10 mouse cellular contexts compared by ENCODE assay signal in genomic region chr7:46716897-46717296, GRCm38 (mm10). TPM values are rescaled to one million over a fixed set of nuclear protein-coding genes. Genes with fewer than 3 reads are reported as not detected.
DNase-seq lines count a peak whose midpoint lies in the region; ATAC-seq and TF ChIP-seq lines count a peak whose summit lies in the region.
"Had no signal": no experiment of that assay in that cellular context is flagged by ENCODE, and none has a peak within 500 bp of the region (broad histone marks: within the 10 kb centered on the region; RNA-seq: fewer than 3 reads in every experiment).

No protein-coding gene starts in this region.

- peak; percentile 20 for DNase-seq in gastrocnemius, postnatal 14 days
- DNase-seq in gastrocnemius, postnatal 25 days = no peak
- peak; percentile 4 for DNase-seq in Muller cell, postnatal 12 days (ENCODE audit: inconsistent ontology term)
- peak; percentile 49 to 65 for DNase-seq in cerebellum, adult 2 months
- DNase-seq in lung, adult 2 months = peak; percentile 20
- no peak for DNase-seq in yolk sac, embryonic 10.5 days (ENCODE audit: low spot score)
- DNase-seq: spleen, adult 18-20 months had no signal

- H3K4me1 ChIP-seq in cerebellum, adult 2 months (ENCODE audit: control insufficient read depth, insufficient read depth, low read length) = peaks cover 47% of the 10 kb centered on the region
- H3K4me1 ChIP-seq in lung, adult 2 months (ENCODE audit: control insufficient read depth, insufficient read depth, low read length) = peaks cover 13% of the 10 kb centered on the region
- H3K4me1 ChIP-seq: limb, embryonic 15.5 days had no signal

- H3K27me3 ChIP-seq in cerebellum, adult 2 months (ENCODE audit: control insufficient read depth, insufficient read depth, low read length) = no peaks in the 10 kb centered on the region

- WGBS in cerebellum, adult 2 months = 29% methylated on average over 5 of the region's 5 CpGs
- 6% methylated on average over 5 of the region's 5 CpGs for WGBS in lung, adult 2 months

- no peak for TF ChIP-seq POLR2A in cerebellum, adult 2 months (IDR thresholded peaks at IDR 0.05; ENCODE audit: borderline replicate concordance, insufficient read depth, low read length)
- no peak for TF ChIP-seq POLR2A in lung, adult 2 months (IDR thresholded peaks at IDR 0.05; ENCODE audit: borderline replicate concordance, extremely low read depth, low read depth, low read length)

- peak overlapping the region; percentile 68 for H3K27ac ChIP-seq in cerebellum, adult 2 months (ENCODE audit: insufficient read depth, low read length)
- H3K27ac ChIP-seq: limb, embryonic 15.5 days had no signal

- TF ChIP-seq CTCF in cerebellum, adult 2 months (IDR thresholded peaks at IDR 0.05; ENCODE audit: borderline replicate concordance, insufficient read depth, low read depth, low read length) = no peak
- no peak for TF ChIP-seq CTCF in lung, adult 2 months (IDR thresholded peaks at IDR 0.05; ENCODE audit: insufficient read depth, low read length)

- intact Hi-C loops in gastrocnemius, postnatal 14 days (cut with DNase I; ENCODE audit: low total_unique reads) = loop anchor here (10.0 kb wide), 1 partner anchor 72 kb away; no protein-coding TSS in a partner anchor

- H3K4me3 ChIP-seq in cerebellum, adult 2 months (replicated peaks; ENCODE audit: insufficient read depth, low read depth, low read length) = no peak overlapping the region
- no peak overlapping the region for H3K4me3 ChIP-seq in lung, adult 2 months (replicated peaks; ENCODE audit: extremely low read depth, low read depth, low read length)
- H3K4me3 ChIP-seq: limb, embryonic 15.5 days had no signal

- ATAC-seq in activated CD4-positive, CD25-positive, alpha-beta regulatory T cell, adult 4 months = no peak
- ATAC-seq in inflammation-experienced regulatory T-cells, adult 6 months = no peak

RNA-seq across cellular contexts. Expression of gene Saa3, which starts 1.4 kb away (rescaled TPM):
- not detected for total RNA-seq in gastrocnemius, postnatal 14 days (2021)
- not detected for total RNA-seq in gastrocnemius, postnatal 25 days (2021)
- polyA plus RNA-seq in cerebellum, adult 2 months (2012; rRNA removed) = not detected in 2 replicates
- 0.97 and 1.4 TPM in 2 replicates for polyA plus RNA-seq in lung, adult 2 months (2012; rRNA removed)
- not detected for polyA plus RNA-seq in activated CD4-positive, CD25-positive, alpha-beta regulatory T cell, adult 4 months (2017; shearing (Covaris generic))
- polyA plus RNA-seq in inflammation-experienced regulatory T-cells, adult 6 months (2017; shearing (Covaris generic)) = not detected

RNA-seq across cellular contexts. Expression of gene Saal1, which starts 6.4 kb away (rescaled TPM):
- 1 to 10 TPM; 4.1 to 4.9 TPM for total RNA-seq in gastrocnemius, postnatal 14 days (2021)
- total RNA-seq in gastrocnemius, postnatal 25 days (2021) = 1 to 10 TPM; 2.7 TPM
- polyA plus RNA-seq in cerebellum, adult 2 months (2012; rRNA removed) = 12.4 and 13.7 TPM in 2 replicates
- 4.5 and 4.9 TPM in 2 replicates for polyA plus RNA-seq in lung, adult 2 months (2012; rRNA removed)
- 10 to 100 TPM; 17.6 to 18.9 TPM for polyA plus RNA-seq in activated CD4-positive, CD25-positive, alpha-beta regulatory T cell, adult 4 months (2017; shearing (Covaris generic))
- polyA plus RNA-seq in inflammation-experienced regulatory T-cells, adult 6 months (2017; shearing (Covaris generic)) = 10 to 100 TPM; 17.8 to 22.5 (median 18.4) TPM

RNA-seq across cellular contexts. Expression of gene Saa4, which starts 15.5 kb away (rescaled TPM):
- total RNA-seq in gastrocnemius, postnatal 14 days (2021) = not detected
- not detected for total RNA-seq in gastrocnemius, postnatal 25 days (2021)
- polyA plus RNA-seq in cerebellum, adult 2 months (2012; rRNA removed) = not detected in 2 replicates
- 0.05 and 0.07 TPM in 2 replicates for polyA plus RNA-seq in lung, adult 2 months (2012; rRNA removed)
- not detected for polyA plus RNA-seq in activated CD4-positive, CD25-positive, alpha-beta regulatory T cell, adult 4 months (2017; shearing (Covaris generic))
- polyA plus RNA-seq in inflammation-experienced regulatory T-cells, adult 6 months (2017; shearing (Covaris generic)) = not detected
- polyA plus RNA-seq: limb, embryonic 15.5 days had no signal

RNA-seq across cellular contexts. Expression of gene Saa1, which starts 25.9 kb away (rescaled TPM):
- under 1 TPM in 1 of 2 experiments, not detected in 1; 0.40 TPM for total RNA-seq in gastrocnemius, postnatal 14 days (2021)
- total RNA-seq in gastrocnemius, postnatal 25 days (2021) = not detected
- polyA plus RNA-seq in cerebellum, adult 2 months (2012; rRNA removed) = 0.15 TPM in 1 of 2 replicates, not detected in the other
- 2.4 TPM in 1 of 2 replicates, not detected in the other for polyA plus RNA-seq in lung, adult 2 months (2012; rRNA removed)
- polyA plus RNA-seq in activated CD4-positive, CD25-positive, alpha-beta regulatory T cell, adult 4 months (2017; shearing (Covaris generic)) = under 1 TPM in 1 of 2 experiments, not detected in 1; 0.20 TPM
- not detected for polyA plus RNA-seq in inflammation-experienced regulatory T-cells, adult 6 months (2017; shearing (Covaris generic))

RNA-seq across cellular contexts. Expression of gene Saa2, which starts 34.7 kb away (rescaled TPM):
- total RNA-seq in gastrocnemius, postnatal 14 days (2021) = under 1 TPM in 1 of 2 experiments, not detected in 1; 0.35 TPM
- not detected for total RNA-seq in gastrocnemius, postnatal 25 days (2021)
- polyA plus RNA-seq in cerebellum, adult 2 months (2012; rRNA removed) = 0.19 TPM in 1 of 2 replicates, not detected in the other
- polyA plus RNA-seq in lung, adult 2 months (2012; rRNA removed) = not detected in 2 replicates
- under 1 TPM in 1 of 2 experiments, not detected in 1; 0.25 TPM for polyA plus RNA-seq in activated CD4-positive, CD25-positive, alpha-beta regulatory T cell, adult 4 months (2017; shearing (Covaris generic))
- not detected for polyA plus RNA-seq in inflammation-experienced regulatory T-cells, adult 6 months (2017; shearing (Covaris generic))

Comparison
In these comparisons a context has a peak if more than half of its experiments do, and no peak if none do; other contexts are left out.
1. DNase-seq: peak in gastrocnemius, postnatal 14 days (single experiment), Muller cell, postnatal 12 days (single experiment), cerebellum, adult 2 months (2 of 2) and lung, adult 2 months (single experiment); none in gastrocnemius, postnatal 25 days (single experiment) and yolk sac, embryonic 10.5 days (single experiment).